Mouse (Mus musculus): ENCODE results near the gene Pank1.

Gene Pank1

DNA sequence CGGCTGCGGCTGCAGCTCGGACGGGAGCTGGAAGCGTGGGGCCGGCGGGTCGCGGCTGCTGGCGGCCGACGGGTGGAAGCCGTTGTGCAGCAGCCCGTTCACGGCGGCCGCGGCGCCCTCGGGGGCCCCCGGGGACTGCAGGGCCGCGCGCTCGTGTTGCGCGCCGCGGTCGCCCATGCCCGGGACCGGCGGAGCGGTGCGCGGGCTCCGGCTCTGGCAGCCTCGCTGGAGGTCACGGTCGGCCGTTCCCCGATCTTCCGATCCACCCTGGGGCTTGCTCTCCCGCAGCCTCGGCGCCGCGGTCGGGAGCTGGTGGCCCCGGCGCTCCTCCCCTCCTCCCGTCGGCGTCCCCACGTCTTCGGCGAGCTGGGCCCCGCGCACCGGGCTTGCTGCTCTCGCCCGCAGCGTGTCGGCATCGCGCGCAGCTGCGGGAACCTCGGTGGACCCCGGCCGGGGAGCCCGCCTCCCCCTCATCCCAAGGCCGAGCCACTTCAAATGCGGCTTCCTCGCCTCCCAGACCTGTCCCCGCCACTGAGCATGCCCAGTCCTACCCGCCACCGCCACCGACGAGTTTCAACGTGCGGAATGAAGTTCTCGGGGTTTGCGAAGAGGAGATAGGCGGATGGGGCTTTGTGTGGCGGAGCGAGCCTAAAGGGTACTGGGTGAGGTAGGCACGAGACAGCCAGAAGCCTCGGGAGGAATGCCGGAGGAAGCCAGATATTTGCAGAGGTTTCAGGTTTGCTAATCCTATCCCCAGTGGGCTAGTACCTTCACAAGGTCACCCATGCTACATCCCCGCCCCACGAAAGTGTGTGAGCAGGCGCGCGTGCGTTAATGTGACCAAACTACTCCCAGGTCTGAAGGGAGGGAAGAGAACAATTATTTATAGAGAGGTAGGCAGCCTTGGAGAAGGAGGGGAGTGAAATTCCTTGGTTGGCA, at the start of gene Pank1:
Pank1 (minus strand) TSS at position 853 of the 939 bp plus-strand sequence.
- DNase-seq (ENCODE audit: low spot score): peak; percentile 48

DNA sequence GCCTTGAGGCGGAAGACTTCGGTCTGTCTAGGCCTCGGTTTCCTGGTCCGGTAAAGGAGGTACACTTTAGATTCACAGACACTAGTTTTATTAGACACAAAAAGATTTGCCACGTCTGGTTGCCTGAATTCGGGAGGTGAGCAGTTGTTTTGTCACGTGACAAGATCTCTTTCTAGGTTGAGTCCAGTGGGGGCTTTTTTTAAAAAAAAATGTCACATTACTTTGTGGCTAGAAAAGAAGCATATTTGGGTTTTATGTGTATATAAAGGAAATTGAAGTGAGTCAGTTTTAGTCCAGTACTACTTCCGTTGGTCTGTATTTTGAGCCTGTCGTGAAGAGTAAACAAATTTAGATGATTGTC, 43.3 kb upstream of the Pank1 start:
- DNase-seq (ENCODE audit: low spot score): no peak

DNA sequence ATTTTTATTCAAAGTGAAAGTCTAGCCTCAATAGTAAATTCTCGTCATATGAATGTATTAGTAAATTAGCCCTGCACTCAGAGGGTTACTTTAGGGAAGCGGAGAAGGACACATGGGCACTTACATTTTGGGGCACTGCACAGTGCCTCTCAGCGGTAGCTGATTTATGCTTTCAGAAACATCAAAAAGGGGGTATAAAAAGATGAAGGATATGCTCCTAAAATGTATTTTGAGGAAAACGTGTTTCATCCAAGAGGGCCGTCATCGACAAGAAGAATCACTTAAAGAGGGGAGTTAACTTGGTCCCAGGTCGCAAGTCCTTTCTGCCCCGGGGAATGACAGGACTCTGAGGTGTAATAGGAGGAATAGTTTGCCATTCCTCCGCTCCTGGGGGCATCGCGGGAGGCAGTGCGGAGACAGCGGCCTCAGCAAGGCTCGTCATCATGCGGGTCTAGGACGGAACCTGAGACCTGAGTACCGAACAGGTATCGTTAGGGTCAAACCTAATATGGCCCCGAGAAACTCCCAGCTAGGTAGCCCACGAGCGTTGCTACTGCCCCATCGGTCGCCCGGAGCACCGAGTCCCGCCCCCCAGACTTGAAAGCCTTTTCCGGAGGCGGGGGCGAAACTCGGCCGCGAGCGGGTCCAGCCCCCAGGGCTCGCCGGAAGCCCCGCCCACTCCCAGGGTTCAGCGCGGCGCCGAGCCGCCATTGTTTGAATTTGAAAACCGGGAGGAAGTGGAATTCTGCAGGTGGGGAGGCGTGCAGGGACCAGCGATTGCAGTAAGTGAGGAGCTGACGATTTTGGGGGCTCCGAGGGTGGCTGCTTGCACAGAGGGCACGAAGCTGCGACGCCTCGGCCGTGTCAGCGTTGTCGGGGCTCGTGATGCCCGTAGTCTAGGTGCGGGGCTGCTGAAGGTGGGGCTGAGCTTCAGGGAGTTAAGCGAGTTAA, 42.7 kb upstream of the Pank1 start, which contains the start of gene Kif20b:
Kif20b (plus strand) TSS at position 710 of the 951 bp plus-strand sequence.
- DNase-seq (ENCODE audit: low spot score): peak; percentile 89

DNA sequence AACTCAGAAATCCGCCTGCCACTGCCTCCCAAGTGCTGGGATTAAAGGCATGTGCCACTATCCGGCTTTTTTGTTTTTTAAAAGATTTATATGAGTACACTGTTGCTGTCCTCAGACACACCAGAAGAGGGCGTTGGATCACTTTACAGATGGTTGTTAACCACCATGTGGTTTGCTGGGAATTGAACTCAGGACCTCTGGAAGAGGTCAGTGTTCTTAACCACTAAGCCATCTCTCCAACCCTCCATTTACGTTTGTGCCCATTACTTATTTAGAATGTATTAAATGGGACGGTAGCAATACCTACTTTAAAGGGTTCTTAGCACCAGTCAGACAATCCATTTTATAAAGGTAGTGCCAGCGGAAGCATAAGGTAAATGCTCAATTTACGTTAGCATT, 42.0 kb upstream of the Pank1 start:
- DNase-seq (ENCODE audit: low spot score): no peak

DNA sequence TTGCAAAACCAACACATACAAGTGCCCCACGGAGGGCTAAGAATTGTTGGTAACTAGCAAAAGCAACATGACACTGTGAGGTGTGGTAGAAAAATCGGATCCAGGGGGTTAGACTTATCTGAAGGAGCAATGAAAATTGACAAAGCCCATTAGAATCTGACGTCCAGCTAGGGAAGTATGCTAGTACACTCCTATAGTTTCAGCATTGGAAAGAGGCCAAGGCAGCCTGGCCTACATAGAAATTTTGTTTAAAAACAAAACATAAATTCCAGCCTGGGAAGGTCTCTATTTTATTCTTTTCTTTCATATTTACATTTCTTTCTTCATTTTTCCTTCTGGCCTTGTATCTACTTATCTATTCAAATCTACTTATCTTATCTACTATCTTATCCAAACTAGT, 41.3 kb upstream of the Pank1 start:
- DNase-seq (ENCODE audit: low spot score): no peak

DNA sequence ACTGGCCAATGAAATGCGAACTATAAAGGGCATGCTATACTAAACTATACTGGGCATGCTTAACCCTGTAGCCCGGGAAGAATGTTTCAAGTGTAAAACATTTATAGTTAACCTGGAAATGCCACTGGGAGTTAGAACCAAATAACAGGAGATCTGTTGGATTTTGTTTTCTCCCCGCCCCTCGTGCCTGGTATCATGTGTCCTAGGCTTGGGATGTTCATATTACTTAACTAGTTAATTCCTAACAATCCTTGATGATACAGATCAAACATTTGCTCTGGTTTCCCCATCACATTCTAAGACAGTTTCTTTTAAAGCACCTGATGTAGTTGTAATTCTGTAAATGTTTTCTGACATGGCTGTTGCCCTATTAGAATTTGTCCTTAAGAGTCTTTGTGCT, 40.8 kb upstream of the Pank1 start:
- DNase-seq (ENCODE audit: low spot score): no peak

DNA sequence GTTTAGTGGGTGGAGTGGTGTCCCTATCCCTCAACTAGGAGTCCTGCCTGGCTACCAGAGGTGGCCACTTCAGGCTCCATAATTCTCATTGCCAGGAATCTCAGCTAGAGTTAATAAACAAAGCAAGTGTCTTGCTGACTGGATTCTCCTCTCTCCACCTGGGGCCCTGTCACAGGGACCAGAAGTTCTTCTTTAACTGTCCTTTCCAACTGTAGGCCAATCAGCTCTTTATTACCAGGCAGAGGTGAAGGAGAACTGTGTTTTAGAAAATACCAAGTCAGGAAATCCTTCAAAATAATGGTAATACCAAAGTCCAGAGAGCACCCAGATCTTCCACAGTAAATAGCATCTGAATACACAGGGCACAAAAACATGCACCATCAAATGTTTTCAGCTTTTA, 33.1 kb upstream of the Pank1 start:
- DNase-seq (ENCODE audit: low spot score): no peak

DNA sequence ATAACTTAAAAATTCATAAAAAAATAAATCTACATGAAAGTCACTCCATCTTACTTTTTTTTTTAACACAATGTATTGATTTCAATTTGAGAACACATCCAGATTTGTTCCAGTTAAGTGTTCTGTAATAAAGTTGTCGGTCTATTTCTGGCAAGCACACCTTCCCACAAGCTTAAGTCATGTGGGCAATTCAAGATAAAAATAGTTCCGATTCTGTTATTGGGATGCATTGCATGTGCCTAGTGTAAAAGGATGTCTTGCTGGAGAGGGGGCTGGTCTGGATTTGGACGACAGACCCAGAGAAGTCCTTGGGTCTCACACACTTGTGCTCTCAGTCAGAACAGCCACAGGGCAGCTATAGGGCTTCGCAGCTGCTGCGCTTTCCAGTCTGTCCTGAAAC, 27.5 kb upstream of the Pank1 start:
- no peak for DNase-seq (ENCODE audit: low spot score)

DNA sequence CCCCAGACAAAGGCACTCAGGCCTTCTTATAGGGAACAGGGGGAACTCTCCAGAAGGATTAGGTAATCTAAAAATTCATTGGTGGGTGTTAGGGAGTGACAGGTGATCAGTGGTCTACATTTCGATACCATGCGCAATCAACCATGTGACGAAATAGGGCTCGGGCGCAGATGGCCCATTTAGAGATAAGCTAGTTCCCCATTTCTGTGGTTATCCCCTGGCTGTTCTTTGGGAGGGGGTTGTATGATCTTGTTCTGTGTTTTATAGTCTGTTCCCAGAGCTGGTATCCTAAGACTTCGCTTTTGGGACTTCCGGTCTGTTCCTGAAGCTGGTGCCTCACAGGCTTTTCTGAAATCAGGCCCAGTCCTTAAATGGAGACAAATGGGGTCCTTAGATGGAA, 26.2 kb upstream of the Pank1 start:
- no peak for DNase-seq (ENCODE audit: low spot score)

DNA sequence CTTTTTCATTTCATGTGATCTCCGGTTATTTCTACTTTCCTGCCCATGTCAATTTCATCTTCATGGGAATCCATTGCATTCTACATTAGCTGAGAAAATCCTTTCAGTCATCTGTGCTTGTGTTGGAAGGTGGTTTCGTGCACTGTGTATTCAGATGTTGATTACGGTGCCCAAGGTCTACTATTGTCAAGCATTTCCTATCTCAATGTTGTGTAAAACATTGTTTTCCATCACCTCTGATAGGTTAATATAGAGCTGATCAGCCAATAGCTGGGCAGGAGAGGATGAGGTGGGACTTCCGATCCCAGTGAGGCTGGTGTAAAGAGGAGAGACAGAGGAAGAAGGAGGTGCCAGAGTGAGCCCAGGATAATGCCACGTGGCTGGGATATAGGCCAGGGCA, 24.8 kb upstream of the Pank1 start:
- no peak for DNase-seq (ENCODE audit: low spot score)

DNA sequence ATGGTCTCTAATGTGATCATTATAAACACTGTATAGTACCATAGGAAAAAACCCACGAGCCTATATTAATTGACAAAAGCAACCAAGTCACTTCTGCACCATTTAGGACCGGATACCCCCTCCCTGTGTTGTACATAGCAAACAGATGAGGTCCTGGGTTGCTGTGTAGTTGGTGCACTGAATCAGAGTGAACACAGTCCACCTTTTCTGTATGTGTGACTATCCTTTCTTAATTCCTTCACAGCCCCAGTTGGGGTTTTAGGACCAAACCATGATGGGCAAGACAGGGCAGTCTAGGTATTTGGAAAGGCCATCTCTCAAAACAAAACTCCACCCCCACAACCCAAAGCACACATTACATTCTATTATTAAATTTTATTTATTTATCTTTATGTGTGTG, 22.5 kb upstream of the Pank1 start:
- no peak for DNase-seq (ENCODE audit: low spot score)

DNA sequence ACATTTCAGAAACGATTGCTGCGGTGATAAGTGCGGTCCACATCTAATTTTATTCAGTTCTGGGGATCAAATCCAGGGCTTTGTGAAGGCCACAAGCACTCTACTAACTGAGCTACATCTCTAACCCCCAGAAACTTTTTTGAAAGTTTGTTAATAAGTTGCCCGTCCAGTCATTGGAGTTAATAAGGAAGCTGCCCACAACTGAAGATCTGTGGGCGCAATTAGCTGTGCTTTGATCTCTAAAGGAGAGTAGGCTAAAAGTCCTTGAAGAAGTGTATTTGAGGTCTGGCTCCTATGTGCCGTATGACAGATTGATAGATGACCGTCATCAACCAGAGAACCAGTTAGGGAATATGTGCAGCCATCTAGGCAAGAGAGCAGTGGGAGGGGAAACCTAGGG, 22.0 kb upstream of the Pank1 start:
- DNase-seq (ENCODE audit: low spot score): no peak

DNA sequence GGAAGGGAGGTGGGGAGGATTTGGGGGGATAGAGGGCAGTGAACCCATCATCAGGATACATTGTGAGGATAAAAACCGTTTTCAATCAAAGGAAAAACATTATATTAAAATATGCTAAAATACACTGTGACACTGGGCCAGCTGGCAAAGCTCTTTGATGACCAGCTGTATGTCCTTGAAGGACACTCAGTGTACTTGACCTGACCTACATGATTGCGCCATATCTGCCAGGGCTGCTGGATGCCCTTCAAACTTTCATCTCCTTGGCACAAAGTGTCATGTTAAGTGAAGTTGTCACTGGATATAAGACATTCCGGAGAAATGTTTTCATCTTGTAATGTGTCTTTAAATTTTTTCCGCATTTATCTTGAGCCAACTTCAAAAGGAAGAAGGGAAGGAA, 19.7 kb upstream of the Pank1 start:
- DNase-seq (ENCODE audit: low spot score): no peak

DNA sequence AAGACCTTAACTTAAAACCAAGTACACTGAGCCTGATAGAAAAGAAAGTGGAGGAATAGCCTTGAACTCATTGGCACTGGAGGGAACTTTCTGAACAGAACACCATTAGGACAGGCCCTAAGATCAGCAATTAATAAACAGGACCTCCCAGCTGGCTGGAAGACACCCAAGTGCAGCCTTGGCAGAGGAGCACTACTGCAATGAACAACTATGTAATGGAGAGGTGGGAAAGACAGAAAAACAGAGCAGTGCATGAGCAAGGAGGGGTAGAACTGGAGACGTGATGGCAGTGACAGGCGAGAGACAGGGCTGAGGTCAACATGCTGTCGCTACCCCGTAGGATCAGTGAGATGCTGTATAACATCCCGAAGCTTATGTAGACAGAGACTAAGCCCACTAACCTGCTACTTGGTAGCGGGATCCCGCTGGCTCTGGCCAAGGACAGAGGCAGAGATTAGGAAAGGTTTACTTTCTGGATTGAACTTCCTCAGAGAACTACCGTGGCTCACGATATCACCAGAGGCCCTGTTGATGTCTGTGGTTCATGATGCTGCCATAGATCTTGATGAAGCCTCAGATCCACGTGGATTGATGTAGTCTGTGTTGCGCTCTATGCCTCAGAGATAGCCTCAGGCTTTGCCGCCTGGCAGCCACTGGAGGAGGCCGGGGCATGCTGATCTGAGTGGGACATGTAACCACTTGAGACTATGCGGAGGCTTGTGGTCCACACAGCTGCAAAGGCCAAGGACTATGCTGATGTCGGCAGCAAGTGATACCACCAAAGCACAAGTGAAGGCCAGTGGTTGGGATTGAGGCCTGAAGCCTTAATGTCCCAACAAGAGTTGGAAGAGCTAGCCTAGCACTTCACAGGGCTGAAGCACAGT, 18.1 kb upstream of the Pank1 start:
- DNase-seq (ENCODE audit: low spot score): no peak

DNA sequence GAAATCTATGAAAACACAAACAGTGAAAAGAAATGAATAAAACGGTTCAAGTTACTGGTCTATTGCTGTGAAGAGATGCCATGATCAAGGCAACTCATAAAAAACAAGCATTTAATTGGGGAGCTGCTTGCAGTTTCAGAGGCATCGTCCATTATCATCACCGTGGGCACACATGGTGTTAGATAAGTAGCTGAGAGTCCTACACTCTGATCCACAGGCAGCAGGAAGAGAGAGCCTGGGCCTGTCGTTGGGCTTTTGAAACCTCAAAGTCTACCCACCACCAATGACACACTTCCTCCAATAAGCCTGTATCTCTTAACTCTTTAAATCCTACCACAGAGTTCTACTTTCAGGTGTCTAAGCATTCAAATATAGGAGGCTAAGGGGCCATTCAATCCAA, 15.8 kb upstream of the Pank1 start:
- DNase-seq (ENCODE audit: low spot score): no peak

DNA sequence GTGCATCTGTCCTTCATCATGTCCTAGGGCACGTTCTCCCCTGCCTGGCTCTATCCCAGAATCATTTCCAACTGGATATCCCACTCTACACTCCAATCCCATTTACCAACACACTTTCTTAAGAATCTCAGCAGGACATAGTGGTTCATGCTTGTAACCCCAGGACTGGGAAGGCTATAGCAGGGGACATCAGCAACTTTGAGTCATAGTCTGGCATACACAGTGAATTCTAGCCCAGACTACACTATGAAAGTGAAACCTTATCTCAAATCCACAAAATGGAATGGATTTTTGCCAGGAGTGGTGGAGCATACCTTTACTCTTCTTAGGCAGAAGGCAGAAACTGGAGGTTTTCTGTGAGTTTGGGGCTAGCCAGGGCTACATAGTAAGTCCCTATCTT, 12.3 kb upstream of the Pank1 start:
- no peak for DNase-seq (ENCODE audit: low spot score)

DNA sequence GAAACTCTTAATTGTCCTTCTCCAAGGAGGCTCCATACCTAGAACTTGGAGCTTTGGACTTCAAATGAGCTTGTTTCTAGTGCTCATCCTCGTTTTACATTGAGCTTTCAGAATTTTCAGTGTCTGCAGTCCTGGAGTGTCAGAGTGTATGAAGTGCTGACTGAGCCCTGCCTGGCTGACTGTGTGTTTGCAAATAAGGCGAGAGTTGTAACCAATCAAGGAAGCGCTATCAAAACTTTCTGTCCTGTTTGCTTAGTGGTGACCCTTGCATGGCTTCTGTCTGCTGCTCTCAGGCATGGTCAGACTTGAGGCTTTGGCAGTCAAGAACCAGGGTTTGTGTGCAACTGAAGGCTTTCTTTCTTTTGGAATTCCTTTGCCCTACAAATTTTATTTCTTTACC, 11.7 kb upstream of the Pank1 start:
- no peak for DNase-seq (ENCODE audit: low spot score)

DNA sequence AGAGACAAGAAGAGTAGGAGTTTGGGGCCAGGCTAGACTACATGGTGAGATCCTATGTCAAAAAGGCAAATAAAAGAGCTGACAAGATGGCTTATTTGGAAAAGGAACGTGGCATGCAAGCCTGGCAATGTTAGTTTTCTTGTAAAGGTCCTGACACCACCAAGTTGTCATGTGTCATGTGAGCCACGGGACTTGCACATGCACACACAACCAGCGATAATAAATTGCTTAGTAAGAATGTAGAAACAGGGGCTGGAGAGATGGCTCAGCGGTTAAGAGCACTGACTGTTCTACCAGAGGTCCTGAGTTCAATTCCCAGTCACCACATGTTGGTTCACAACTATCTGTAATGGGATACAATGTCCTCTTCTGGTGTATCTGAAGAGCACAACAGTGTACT, 7.1 kb upstream of the Pank1 start:
- no peak for DNase-seq (ENCODE audit: low spot score)

DNA sequence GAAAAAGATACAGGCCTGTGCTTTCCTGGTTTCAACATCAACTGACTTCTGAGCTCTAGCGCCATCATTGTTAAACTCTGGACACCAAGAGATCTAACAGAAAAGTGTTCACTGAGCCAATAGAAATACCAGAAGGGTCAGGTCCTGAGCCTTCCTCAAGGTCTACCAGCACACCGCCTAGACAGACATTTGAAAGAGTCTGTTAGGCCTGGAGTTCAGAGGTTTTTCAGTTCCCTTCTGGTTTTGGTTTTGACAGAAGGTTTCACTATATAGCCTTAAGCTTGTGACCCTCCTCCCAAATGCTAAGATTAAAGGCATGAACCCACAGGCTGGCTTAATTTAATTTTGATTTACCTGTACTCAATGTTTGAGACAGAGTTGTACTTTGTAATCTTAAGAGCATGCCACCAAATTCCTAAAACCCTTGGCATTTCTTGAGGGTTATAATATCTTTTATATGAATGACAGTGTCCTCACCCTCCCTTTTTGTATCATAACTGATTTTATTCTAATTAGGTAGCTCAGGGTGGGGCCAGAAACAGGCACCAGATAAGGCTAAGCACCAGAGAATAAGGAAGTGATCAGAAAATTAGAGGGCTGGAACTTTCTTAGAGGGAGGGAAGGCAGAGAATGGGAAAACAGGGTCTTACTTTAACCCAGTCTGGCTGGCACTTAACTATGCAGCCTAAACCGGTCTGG, 4.4 kb upstream of the Pank1 start:
- no peak for DNase-seq (ENCODE audit: low spot score)

DNA sequence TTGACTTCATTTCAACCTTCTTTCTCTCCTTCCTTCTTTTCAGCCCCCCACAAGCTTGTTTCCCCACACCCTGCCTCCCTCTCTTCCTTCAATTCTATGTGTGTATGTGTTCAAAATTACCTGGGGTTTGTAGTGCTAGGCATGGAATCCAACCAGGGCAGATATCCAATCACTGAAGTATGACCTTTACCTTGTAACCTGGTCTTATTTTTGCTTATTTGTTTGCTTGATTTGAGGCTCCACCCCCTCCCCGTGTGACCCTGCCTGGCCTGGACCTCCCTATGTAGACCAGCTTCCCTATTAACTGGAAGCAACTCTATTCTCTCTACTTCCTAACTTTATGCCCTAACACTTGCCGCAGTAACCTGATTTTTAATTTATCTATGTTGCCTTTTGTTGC, 3.2 kb upstream of the Pank1 start:
- no peak for DNase-seq (ENCODE audit: low spot score)

DNA sequence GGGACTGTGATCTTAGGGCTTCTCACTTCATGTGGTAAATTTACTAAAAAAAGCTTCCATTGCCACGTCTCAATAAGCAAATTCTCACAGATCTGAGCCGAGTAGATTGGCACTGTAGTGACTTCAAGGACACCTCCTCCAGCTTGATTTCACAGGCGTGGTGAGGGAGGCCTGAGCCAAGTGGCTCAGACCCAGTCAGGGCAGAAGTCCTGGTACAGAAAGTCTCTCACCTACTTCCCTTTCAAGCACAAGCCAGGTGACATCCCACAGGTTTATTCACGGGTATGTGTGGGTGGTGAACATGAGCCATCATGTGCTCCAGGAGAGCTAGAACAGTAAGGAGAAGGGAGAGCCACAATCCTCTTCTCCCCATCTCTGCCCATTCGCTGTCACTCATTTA, 1.9 kb upstream of the Pank1 start:
- DNase-seq (ENCODE audit: low spot score): no peak

Measured in ovary, postnatal 14 days (tissue).